Mouse (Mus musculus): ENCODE data around the gene Olfr235.

DNA sequence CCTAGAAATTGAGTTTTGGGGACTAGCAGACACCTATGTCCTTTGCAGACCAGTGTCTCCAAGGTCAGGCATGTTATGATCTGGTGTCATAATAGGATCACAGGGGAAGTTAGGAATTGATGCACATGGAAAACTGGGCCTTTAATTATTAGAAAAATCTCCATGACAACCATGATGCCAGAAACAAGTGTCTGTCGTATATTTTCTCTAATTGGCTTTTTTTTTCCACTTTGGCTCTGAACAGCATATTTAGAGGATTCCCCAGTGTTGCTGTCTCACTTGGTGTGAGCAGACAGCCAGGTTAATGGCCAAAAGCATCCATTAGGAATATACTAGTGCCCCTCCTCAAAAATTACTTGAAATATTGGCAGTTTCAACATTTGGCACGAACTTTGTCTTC is 18.7 kb downstream of the Olfr235 start, which contains the start of gene Olfr1434:
- TF ChIP-seq CTCF (IDR thresholded peaks at IDR 0.05; ENCODE audit: borderline replicate concordance, insufficient read depth, low read length) (no peak), POLR2A (IDR thresholded peaks at IDR 0.05; ENCODE audit: low read depth, low read length) (no peak)

Data from embryonic fibroblast, embryonic 13.5 days (primary cell).